Mouse (Mus musculus) ES-CJ7 (cell line): Measurements from ENCODE around the gene Inppl1.

Experiments
- DNase-seq: peaks from one replicate; pipeline ENCODE4 v3.0.0; 2011; ENCODE audit warnings: low read depth, low spot score

The Inppl1 gene

DNA sequence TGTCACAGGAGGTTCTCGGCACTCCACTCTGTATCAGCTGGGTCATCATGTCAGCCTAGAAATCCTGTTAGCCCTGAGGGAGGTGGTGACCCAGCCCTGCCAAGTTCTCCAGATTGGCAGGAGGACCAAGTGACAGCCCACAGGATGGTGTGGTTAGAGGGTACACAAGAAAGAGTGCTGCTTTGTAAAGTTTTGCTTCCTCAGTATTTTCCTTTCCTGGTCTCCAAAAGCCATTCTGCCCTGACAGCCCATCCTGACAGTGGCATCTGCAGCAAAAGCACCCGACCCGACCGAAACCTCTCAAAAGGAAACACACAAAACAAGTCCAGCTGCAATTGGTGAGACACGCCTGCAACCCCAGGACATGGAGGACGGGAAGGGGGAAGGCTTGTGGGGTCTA is 6.2 kb upstream of the Inppl1 start:
- no peak for DNase-seq

DNA sequence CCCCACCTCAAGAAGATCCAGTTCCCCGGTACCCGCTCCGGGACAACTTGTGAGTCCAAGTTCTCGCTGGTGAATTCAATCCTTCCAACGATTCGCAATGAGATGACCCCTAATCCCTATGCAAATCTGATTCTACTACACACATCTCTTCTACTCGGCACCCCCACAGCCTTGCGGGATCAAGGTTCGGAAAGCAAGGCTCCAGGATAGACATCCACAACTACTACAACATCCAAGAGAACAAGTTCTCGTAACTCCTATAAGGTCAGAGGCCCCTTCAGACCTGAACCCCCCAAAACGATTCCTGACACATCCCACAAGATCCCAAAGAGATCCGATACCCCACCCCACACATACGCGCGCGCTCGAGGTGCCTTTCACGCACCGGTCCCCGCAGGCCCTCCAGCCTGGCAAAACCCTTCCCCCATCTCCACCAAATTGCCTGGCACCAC is 849 bp downstream of the Inppl1 start:
- peak; percentile 27 for DNase-seq

DNA sequence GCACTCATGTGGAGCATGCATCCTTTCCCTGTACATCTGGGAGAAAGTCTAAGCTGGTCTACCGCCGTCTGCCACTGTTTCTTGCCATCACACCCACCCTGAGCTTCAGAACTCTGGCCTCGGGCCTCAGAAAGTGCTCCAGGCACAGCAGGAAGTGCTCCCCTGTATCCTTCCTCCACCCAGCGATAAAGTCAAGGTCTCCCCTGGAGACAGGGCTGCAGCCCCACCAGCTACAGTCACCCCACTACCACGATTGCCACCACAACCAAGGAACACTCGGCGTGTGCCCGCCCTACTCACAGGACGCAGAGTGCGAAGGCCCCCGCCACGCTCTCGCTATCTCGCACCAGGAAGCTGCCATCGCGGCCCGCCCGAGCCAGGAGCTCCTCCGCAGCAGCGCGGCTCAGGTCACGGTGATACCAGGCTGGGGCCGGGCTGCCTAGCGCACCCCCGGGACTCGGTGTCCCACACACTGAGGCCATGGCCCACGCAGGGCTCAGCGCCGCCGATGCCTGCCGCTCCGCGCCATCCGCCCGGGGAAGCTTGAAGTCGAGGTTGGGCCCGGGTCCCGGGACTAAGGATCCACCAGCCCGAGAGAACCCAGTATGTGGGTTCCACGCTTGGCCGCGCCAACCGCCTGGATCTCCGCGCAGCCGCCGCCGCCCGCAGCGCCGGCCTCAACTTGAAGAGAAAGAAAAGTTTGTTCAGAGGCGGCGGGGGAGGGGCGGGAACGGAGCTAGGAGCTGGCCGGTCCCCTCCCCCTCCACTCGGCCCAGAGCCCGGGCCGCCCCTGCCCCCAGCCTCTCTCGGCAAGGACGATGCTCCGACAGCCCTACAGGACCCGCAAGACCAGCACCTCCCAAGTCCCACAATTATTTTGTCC is 1.5 kb downstream of the Inppl1 start:
- DNase-seq: peak; percentile 51

DNA sequence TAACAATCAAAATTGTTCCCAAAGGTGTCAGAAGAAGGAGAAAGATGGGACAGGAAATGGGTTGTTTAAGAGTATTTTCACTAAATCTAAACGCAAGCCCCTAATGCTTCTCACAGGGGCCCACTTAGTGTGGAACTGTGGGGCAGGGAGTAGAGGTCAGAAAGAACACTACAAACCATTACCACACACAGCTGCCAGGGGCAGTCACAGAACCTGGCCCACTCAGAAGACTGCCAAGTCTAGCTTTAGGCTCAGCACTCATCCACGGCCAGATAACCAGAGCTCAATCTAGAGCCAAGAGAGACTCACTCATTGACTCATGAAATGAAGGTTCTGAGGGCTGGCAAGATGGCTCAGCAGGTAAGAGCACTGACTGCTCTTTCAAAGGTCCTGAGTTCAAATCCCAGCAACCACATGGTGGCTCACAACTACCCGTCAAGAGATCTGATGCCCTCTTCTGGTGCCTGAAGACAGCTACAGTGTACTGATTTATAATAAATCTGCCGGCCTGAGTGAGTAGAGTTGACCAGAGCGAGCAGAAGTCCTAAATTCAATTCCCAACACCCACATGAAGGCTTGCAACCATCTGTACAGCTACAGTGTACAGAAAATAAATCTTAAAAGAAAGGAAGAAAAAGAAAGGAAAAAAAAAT is 2.4 kb downstream of the Inppl1 start:
- no peak for DNase-seq

DNA sequence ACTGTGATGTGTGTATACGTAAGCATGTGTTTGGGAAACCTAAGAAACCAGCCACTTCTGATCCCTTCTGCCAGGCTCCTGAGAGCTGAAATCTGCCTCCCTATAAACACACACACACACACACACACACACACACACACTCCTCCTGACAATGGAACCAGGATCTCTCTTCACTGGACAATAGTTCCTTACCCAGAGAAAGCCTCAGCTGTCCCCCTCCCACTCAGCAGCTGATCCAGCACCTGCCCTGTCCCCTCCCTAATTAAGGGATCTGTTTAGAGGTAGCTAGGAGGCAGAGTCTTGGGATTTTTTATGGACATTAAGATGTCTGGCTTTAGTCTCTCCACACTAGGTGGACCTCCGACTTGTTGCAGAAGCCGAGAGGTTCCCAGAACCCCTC is 3.1 kb downstream of the Inppl1 start:
- DNase-seq: no peak

DNA sequence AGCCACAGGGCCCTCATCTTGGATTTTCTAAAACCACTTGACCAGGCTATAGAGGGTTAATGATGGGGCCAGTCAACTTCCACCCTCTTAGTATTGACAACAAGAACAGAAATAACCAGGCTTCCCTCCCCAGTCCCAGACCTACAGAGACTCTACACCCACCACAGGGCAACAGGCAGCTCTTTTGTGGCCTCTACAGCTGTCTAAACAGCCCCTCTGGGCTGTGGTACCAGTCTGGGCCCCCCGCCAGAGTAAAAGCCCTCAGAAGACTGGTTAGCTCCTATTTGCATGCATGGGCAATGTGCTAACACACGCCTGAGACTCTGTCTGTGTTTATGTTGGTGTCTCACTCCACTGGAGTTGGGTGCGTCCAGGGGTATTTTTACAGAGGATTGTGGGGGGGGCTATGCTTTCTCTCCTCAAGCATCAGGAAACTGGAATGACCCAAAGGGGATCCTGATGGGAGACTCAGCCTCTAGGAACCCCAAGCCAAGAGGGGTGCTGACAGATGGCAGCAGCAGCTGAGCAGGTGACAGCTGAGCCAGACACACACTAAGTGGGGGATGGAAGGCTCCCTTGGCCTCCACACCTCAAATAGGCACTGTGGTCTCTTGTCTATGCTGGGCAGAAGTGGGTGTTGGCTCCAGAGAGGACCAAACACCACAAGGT is 4.0 kb downstream of the Inppl1 start:
- no peak for DNase-seq

DNA sequence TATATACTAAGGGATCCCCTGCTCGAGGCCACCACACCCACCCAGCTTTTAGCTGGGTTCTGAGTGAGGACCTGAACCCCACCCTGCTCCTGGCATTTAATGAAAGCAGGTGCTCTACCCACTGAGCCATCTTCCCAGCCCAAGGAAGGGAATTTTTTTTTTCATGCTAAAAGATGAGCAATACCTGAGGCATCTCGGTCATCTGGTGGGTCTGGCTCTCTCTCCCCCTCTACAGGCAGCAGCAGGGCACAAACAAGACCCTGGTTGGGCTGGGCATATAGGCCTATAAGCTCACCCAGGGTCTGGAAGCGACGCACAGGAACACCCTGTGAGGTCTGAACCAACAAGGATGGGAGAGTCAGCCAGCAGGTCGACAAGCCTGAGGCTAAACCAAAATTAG is 4.7 kb downstream of the Inppl1 start:
- peak; percentile 67 for DNase-seq

DNA sequence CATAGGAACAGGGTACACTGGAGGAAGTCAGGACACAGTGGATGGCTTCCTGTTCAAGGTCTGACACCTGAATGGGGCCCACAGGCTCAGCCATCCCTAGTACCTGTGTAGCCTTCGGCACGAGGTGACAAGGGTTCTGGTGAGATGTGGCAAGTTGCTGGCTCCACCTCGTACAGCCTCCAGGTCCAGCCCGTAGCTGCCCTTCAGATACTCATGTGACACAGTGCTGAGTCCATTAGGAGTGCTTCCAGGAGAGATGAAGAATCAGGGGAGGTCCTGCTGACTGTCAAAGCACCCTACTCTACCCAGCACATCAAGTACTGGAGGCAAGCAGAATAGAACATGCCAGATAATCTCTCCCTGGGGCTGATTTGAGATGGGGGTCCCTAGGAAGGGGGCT is 5.7 kb downstream of the Inppl1 start:
- DNase-seq: no peak

DNA sequence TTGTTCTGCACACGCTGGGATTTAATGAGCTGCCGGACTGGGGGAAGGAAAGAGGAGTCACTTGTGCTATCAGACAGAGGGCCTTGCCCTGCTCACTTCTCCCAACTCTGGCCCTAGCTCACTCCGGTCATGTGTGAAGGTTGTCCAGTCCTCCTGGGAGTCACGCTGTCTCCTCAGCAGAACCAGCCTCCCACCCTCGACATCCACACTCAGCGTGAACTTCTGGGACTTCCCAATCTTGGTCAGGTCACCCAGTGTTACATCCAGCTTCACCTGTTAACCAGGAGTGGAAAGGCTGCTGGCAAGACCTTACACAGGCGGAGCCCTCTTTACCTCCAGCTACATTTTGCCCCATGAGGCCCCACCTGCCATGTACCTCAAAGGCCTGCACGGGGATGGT is 6.6 kb downstream of the Inppl1 start:
- DNase-seq: no peak

DNA sequence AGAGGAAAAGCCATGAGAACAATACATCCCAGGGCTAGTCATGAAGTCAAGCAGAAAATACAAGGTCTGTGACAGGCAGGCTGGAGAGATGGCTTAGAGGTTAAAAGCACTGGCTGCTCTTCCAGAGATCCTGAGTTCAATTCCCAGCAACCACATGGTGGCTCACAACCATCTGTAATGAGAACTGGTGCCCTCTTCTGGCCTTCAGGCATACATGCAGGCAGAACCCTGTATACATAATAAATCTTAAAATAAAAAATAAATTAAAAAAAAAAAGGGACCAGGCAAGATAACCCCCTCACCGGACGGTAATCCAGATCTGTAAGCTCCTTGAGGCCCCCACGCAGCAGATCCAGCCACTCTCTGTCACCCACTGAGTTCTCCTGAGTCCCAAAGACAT is 7.7 kb downstream of the Inppl1 start:
- DNase-seq: no peak

DNA sequence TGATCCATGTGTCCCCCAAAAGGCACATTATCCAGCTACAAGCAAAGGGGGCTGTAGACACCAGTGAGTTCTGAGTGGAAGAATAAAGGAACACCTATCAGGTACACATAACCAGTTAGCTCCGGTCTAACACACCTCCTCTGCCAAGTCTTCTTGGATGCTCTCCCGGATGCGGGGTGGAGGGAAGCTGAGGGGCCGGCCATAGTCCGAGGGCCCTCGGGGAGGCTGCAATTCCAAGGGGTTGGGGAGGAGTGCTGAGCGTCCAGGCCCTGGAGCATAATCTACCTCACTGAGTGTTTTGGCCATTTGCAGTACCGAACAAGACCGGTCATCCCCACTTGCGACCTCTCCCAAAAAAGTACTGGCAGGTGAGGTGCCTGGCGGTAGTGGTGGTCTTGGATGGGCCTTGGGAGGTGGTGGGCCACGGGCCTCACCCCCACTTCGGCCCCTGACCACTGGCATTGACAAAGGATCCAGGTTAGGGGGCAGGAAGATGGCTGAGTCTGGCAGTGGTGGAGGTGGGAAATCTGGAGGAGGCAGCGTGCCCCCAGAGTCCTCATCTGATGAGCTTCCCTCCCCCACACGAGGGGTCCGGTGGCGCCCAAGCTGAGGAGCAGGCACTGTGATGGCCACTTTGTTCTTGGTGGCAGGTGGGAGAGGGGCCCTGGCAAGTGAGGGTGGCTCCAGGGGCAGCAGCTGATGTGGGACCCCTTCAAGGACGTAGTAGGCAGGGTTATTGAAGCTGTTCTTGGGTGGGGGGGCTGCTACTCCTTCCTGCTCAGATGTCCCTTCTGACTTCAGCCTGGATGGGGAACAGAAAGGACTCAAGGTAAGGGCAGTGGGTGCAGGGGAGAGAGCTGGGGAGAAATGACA is 14.0 kb downstream of the Inppl1 start:
- DNase-seq: no peak

DNA sequence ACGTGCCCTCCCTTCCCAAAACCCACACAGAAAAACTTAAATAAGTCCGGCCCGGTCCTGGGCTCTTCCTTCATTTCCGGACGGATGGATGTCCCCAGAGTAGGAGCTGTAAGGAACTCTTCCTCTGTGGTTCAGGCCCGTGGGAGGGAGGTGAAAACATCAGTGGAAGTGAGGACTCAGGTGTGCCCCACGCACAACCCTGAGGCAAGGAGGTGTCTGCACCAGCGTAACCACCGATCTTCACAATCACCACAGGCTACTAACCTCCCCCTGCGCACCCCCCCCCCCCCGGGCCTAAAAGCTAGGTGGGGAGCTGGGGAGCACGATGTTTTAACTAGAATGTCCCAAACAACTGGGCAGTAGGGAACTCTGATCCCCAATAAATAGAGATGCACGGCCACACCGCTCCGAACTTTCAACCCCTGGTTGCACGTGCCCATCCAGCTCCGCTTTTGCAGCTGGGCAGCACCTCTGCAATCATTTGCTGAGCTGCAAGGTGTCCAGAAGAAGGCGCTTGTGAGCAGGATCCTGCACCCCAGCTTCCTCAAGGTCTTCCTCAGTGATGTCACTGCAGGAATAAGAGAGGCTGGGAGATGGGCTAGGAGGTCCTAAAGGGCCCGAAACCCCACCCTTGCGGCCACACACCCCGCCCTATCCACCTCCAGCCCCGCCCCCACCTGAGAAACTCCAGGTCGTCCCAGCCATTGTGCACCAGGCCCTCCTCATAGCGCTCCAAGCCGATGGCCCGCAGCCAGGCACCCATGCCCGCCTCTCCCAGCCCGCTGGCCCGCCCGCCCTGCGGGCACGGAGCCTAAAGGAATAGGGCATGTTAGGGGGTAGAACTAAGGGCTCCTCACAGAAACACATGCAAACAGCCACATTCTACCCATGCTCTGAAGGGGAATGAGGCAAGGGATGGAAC is 14.9 kb downstream of the Inppl1 start:
- DNase-seq: peak; percentile 93

DNA sequence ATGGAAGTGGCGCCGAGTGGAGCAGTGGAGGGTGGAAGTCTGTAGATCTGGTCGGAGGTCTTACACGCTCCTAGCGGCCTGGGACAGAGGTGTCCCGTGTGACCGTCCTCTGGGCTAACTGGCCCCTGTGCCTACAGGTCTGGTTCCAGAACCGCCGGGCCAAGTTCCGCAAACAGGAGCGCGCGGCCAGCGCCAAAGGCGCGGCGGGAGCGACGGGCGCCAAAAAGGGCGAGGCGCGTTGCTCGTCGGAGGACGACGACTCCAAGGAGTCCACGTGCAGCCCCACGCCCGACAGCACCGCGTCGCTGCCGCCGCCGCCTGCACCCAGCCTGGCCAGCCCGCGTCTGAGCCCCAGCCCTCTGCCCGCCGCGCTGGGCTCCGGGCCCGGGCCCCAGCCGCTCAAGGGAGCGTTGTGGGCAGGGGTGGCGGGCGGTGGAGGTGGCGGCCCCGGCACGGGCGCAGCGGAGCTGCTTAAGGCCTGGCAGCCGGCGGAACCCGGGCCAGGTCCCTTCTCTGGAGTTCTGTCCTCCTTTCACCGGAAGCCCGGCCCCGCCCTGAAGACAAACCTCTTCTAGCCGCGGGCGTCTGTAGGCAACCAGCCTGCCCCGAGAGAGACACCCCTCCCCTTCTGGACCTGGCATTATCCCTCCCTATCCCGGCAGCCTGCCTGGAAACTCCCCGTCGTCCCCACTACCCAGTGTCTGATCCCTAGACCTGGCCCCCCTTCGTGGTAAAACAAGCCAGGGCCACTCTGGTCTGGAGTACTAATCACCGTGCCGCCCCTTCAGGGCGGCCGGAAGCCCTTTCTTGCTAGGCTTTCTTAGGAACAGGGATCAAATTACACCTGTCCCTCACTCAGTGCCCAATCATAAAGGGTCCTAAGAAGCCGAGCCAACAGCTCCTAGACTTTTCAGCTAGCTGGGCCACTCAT is 16.2 kb downstream of the Inppl1 start:
- peak; percentile 79 for DNase-seq

DNA sequence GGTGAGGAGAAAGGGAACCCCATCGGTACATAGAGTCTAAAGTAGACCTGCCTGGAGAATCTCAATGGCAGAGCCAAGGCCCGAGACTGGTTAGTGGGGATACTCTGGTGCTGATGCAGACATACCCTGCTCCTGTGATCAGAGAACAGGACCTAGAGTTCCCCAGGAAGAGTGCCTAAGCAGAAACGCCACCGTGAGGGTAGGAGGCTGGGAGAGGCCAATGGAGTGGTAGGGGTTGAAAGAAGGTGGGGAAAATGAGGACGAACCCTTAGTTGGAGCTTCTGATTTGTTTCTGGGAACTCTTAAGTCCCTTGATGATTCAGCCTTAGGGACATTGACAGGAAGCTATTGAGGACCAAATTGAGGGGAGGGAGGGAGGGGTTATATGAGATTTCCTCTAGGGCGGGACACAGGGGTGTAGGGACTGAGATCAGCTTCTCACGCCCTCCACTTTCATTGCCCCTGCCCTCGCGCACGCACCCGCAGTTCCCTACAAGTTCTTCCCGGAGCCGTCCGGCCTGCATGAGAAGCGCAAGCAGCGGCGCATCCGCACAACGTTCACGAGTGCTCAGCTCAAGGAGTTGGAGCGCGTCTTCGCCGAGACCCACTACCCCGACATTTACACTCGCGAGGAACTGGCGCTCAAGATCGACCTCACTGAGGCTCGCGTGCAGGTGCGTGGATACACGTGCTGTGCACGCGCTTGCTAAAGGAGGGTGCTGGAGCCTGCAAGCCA is 17.6 kb downstream of the Inppl1 start:
- peak; percentile 53 for DNase-seq

DNA sequence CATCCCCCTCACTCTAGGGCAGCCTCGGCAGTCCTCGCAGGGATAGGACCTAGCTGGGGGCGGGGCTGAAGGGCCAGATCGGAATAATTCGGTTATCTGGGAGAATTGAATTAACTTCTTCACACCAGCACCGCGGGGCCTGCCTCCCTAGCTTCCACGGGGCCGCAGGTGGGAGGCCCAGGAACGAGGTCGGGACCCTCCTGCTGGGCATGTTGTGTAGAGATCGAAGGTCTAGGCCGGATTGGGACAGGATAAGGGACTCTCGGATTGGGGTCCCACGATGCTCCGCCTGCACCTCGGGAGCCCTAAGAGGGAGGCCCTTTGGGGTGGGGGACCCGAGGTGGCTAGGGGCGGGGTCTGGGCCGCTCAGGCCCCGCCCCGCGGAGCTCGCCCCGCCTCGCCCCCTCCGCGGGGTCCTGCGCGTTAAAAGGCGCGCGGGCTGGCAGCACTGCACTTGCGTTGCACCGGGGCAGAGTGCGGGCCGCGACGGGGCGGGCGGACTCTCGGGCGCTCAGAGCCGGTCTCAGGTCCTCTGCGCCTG is 20.1 kb downstream of the Inppl1 start, which contains the start of gene Phox2a:
Gene Phox2a, plus strand, starts transcription at position 453 of the 541 bp plus-strand sequence.
- DNase-seq: peak; percentile 34

DNA sequence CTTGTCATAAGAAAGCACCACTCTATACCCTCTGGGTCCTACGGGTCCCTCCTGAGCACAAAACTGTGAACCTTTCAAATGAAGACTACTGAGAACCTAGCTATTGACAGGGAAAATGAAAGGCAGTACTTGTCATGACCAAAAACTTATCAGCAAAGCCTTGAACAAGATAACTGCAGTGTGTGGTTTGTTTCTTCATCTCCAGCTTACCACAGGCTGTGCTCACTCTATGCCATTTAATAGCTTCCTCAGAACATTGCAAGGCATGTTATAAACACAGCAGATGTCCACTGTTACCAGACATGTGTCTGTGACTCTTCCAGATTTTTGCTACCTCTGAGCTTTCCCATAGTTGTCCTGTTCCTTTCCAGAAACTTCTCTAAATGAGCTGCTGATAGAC is 61.0 kb downstream of the Inppl1 start:
- no peak for DNase-seq

DNA sequence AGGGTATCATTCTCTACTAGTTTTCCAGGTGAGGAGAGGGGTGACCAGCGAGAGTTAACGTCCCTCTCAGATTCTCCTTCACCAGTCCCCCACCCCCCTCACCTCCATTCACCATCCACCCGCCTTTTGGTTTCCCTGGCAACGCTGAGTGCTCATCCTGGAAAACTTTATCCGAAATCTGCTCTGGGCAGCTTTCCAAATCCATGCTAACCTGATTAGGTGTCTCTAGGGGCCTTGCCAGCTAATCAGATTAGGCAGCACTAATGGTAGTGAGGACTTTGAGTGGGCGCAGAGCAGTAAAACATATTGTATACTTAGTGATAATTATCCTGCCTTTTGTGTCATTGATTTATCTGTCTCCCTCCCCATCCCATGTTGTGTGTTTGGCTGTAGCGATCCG is 65.3 kb downstream of the Inppl1 start:
- DNase-seq: no peak
